Mouse (Mus musculus) mouse trophoblast stem cell (cell line): ENCODE results near the gene Vps37d.

Experiments
- in situ Hi-C, 2 experiments: fragments of 300-500 bp; cut with MseI, MboI; formaldehyde crosslinking; loops; 2 replicates in 1 of 2; 3 replicates in 1 of 2; pipeline ENCODE4 v1.15.1; 2025

The Vps37d gene

GRCm38 (mm10) chr5:135077564-135078481 lies at the start of gene Vps37d:
Gene Vps37d (minus strand): TSS chr5:135078266.
- in situ Hi-C loops: no loop called here

- in situ Hi-C loops: no loop called here
Observed at GRCm38 (mm10) chr5:135127669-135128068, 49.6 kb upstream of the Vps37d start.

GRCm38 (mm10) chr5:135126121-135126520 lies 48.1 kb upstream of the Vps37d start:
- in situ Hi-C loops: no loop called here

GRCm38 (mm10) chr5:135120753-135121152 lies 42.7 kb upstream of the Vps37d start:
- in situ Hi-C loops: no loop called here

DNA sequence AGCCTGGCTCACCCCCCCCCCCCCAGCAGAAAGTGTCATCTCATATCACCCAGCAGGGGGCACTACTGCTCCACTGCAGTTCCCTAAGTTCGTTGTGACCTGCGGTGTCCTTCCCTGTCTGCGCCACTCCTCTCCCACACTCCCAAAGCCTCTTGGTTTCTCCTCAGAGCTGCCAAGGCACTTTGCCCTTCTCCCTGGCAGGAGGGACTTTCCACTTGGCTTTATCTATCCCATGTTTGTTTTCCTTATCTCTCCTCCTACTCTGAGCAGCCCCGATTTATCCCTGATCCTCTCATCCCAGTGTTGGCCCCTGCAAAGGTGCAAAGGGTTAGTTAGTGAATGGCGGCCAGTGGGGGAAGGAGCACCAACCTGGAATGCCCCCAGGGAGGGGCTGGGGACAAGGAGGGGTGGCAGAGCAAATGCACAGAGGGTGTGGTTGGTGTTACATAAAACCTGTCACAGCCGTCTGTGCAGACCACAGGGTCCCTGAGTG lies 40.6 kb upstream of the Vps37d start:
- in situ Hi-C loops: no loop called here

GRCm38 (mm10) chr5:135115241-135115640 lies 37.2 kb upstream of the Vps37d start:
- in situ Hi-C loops: no loop called here

DNA sequence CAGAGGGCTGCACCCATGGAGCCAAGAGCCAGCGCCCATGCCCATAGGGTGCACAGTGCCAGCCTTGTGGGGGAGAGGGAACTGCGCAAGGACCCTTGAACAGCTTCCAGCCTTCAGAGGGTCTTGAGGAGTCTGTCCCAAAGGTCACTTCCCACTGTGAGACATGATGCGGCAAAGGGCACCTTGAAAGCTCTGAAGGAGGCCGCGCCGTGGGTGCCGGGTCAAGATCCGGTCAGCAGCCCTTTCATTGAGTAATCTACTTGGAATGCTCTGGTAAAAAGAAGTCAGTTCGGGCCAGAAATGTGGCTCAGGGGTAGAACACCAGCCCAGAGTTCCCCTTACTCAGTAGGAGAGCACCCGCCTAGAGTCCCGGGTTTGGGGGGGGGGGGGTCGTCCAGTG lies 35.7 kb upstream of the Vps37d start:
- in situ Hi-C loops: no loop called here

DNA sequence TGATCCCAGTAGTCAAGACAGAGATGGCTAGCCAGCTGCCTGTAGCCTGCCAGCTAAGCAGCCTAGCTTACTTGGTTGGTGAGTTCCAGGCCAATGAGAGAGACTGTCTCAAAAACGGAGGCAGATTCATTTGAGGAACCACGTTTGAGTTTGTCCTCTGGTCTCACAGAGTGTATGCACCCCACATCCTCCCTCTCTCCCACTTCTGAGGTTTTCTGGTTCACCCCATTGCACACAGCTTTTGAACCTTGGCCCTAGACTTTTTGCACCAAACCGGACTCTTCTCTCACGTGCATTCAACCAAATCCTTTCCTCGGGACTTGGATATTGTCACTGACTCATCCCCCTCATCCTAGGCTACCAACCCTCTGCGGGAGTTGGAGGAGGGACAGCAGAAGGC lies 31.9 kb upstream of the Vps37d start:
- in situ Hi-C loops: loop anchor here in 1 of 2 experiments (10.0 kb wide), 1 partner anchor 95 kb away; no protein-coding TSS in a partner anchor

DNA sequence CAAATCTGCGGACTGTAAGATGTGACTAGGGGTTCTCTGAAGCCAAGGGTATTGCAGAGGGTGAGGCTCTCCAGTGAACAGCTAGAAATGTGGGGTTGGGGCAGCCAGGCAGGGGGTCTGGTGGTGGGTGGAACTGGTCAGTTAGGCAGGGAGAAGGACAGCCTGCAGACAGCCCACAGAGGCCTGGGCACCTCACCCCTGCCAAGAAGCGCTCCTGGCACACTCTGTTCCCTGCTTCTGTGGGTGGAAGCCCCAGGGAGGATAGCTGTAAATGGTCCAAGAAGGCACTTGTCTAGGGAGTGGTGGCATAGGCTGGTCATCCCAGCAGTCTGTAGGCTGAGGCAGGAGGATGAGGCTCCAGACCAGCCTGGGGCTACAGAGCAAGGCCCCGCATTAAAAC lies 31.4 kb upstream of the Vps37d start:
- in situ Hi-C loops: loop anchor here in 1 of 2 experiments (10.0 kb wide), 1 partner anchor 95 kb away; no protein-coding TSS in a partner anchor

DNA sequence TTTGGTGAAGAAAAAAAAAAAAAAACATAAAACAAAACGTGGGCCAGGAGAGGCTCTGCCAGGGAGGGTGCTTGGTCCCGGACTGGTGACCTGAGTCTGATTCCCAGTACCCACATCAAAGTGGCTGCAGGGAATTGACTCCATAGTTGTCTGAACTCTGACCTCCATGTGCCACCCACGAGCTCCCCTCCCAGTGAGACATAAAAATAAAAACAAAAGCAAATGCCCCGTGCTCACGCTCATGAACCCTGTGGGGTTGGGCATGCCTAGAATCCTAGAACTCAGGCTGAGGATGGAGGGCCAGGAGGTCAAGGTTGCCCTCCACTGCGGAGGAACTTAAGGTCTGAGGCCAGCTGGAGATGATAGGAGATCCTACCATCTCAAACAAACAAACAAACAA lies 31.0 kb upstream of the Vps37d start:
- in situ Hi-C loops: loop anchor here in 1 of 2 experiments (10.0 kb wide), 1 partner anchor 94 kb away; no protein-coding TSS in a partner anchor

- in situ Hi-C loops: loop anchor here in 1 of 2 experiments (10.0 kb wide), 1 partner anchor 93 kb away; no protein-coding TSS in a partner anchor
Observed at GRCm38 (mm10) chr5:135107521-135108501, 29.7 kb upstream of the Vps37d start.

DNA sequence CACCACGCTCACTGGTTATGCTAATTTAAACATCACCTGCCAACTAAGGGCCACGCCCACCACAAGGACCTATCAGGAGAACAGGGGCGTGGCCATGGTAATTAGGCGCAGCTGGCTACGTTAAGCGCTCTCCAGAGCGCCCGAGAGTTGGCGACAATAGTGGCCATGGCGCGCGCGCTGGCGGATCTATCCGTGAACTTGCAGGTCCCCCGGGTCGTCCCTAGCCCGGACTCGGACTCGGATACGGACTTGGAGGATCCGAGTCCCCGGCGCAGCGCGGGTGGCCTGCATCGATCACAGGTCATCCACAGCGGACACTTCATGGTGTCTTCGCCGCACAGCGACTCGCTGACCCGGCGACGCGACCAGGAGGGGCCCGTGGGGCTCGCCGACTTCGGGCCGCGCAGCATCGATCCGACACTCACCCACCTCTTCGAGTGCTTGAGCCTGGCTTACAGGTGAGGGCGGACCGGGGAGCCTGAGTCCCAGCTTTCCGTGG lies 28.7 kb upstream of the Vps37d start:
- in situ Hi-C loops: loop anchor here in 1 of 2 experiments (10.0 kb wide), 1 partner anchor 92 kb away; no protein-coding TSS in a partner anchor

DNA sequence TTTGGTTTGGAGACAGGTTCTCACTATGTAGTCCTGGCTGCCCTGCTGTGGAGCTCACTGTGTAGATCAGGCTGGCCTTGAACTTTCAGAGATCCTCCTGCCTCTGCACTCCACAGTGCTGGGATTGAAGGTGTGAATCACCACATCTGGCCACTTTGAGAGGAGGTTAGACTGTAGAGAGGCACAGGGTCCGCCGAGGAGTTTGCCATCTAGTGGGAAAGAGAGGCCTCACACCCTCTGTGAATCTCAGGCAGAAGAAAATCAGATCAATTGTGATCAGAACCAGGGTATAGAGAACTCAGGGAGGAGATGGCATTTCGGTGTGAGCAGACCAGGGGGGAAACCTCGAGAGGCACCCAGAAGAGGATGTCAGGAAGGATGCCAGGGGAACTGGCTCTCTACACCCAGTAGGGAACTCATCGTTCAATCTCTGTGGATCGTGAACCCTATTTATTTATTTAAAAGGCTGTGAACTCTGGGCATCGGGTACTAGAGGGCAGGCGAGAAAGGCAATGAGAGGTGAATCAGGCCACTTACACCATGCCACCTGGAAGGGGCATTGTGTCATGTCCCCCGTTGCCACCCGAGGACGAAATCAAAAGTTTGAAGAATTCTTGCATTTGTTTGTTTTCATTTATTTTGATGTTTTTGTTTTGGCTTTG lies 26.1 kb upstream of the Vps37d start:
- in situ Hi-C loops: loop anchor here in 1 of 2 experiments (10.0 kb wide), 1 partner anchor 89 kb away; no protein-coding TSS in a partner anchor

DNA sequence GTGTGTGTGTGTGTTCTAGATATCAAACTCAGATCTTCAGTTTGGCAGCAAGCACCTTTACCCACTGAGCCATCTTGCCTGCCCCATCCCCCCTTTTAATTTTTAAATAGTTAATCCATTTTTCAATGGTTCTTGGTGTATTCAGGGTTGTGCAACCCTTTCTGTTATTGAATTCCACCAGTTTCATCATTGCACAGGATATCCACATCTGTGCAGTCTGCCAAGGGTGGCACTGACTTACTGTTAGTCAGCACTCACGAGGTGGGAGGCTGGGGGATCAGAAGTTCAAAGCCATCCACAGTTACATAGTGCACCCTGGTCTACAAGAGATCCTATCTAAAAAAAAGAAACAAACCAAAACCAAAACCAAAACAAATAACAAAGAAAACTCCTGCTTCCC lies 22.9 kb upstream of the Vps37d start:
- in situ Hi-C loops: loop anchor here in 1 of 2 experiments (10.0 kb wide), 1 partner anchor 86 kb away; no protein-coding TSS in a partner anchor

DNA sequence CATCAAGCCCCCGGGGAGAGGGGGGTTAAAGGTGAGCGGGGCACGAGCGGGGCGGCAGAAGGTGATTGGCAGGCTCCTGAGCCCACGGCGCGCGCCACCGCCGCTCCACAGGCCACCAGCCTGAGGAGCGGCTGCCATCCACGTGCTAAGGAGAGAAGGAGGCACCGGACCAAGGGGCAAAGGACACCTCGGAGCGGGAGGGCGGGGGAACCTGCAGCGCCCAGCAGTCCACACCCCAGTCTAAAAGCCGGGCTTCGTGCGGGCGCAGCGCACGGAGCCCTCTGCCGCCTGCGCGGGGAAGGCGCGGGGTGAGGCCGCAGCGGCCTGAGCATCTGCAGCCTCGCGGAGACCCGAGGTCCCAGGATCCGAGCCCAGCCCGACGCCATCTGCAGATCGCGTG lies 11.6 kb upstream of the Vps37d start, which contains the start of gene Mlxipl:
TSS of gene Mlxipl (plus strand) at position 238 of the 400 bp plus-strand sequence.
- in situ Hi-C loops: no loop called here

DNA sequence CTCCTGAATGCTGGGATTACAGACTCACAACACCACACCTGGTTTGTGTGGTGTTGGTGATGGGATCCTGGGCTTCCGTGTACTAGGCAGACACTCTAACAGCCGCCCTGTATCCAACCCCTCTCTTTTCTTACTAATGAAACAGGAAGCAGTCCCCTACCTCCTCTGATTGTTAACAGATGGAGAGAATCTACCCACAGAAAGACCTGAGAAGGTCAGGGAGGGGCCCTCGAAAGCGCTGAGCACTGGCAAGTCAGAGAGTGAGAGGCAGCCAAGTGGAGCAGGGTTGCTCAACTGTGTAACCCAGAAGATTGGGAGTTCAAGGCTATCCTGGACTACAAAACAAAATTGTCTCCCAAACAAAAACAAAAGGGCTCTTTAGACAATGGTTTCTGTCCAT lies 8.8 kb upstream of the Vps37d start:
- in situ Hi-C loops: no loop called here

DNA sequence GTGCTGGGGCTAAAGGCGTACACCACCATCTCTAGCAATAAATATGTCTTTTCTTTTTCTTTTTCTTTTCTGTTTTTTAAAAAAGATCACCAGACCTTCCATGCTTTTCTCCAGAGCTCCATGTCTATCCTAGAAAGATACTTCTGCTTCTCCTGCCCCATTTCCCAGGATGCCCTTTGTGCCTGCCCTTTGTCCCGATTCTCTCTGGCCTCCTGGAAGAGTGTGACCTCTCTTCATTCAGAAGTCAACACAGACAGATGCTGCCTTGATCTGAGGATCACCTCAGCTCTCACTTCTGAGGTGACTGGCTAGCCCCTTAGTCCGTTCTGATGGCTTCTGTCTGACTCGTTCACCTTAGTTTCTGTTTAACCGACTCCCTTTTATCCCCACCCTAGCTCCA lies 2.5 kb upstream of the Vps37d start:
- in situ Hi-C loops: no loop called here

DNA sequence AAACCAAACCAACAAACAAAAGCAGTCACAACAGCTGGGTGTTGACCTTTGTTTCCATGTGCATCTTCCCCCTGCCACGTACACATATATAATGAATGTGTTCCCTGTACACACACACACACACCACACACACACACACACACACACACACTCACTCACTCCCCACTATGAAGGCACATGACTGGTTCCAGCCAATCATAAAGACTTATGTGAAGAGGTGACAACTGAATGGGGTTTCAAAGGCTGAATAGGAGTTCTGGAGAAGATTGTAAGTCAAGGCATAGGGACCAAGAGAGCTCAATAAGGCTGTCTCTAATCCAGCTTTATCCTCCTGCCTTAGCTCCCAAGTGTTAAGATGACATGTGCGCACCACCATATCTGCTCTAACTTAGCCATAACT lies 1.5 kb upstream of the Vps37d start:
- in situ Hi-C loops: no loop called here

DNA sequence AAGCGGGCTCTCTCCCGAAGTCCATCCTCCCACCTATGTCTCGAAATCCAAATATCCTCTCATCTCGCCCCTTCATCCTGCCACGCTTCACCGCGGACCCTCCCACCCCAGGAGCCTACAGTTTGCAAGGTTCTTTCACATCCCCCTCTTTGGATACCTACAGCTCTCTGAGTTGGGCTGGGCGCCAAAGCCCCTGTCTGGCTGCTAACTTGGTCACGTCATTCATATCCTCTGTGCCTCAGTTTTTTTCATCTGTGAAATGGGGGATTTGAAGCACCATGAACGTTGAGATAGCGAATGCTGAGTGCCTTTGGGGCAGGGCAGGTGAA lies 380 bp upstream of the Vps37d start:
- in situ Hi-C loops: no loop called here

GRCm38 (mm10) chr5:135076931-135077505 lies 1.0 kb downstream of the Vps37d start:
- in situ Hi-C loops: no loop called here
